Mouse (Mus musculus): ENCODE measurements at regions not wholly inside any gene's neighbourhood (a gene's known extent, or its start where the extent isn't known, plus 50 kb on each side); places are given as distances from the start of the nearest gene placed in this dataset.

GRCm38 (mm10) chr19:56189185-56189584 is 97.8 kb upstream of the Habp2 start:
- no peak for TF ChIP-seq SRF (IDR thresholded peaks at IDR 0.05; ENCODE audit: control insufficient read depth, insufficient read length, low read depth)
- TF ChIP-seq TCF3 (IDR thresholded peaks at IDR 0.05; ENCODE audit: insufficient read length, low read depth): no peak
- no peak for TF ChIP-seq REST (IDR thresholded peaks at IDR 0.05; ENCODE audit: insufficient read depth, insufficient read length)
- TF ChIP-seq POLR2AphosphoS2 (IDR thresholded peaks at IDR 0.05; ENCODE audit: insufficient read length, low read depth): no peak
- TF ChIP-seq MYOD1 (IDR thresholded peaks at IDR 0.05; ENCODE audit: control insufficient read depth in 1 of 3, insufficient read length in 2 of 3, low read depth in 2 of 3): no peak
- no peak for TF ChIP-seq TCF12 (IDR thresholded peaks at IDR 0.05; ENCODE audit: insufficient read depth, poor library complexity, severe bottlenecking)
- no peak for TF ChIP-seq MAX (IDR thresholded peaks at IDR 0.05; ENCODE audit: low read depth)
- no peak for TF ChIP-seq CEBPB (IDR thresholded peaks at IDR 0.05; ENCODE audit: insufficient read depth, poor library complexity, severe bottlenecking)
- no peak for TF ChIP-seq MYOG (IDR thresholded peaks at IDR 0.05; ENCODE audit: control insufficient read depth in 1 of 3, insufficient read depth in 1 of 3, insufficient read length in 2 of 3, low read depth in 2 of 3)
- TF ChIP-seq POLR2A (IDR thresholded peaks at IDR 0.05; ENCODE audit: insufficient read length, low read depth): no peak
- no peak for TF ChIP-seq USF1 (IDR thresholded peaks at IDR 0.05; ENCODE audit: low read depth)
- no peak for TF ChIP-seq E2F4 (IDR thresholded peaks at IDR 0.05; ENCODE audit: insufficient read depth)
- H3K79me2 ChIP-seq (ENCODE audit: control insufficient read depth, insufficient read depth): no peaks in the 10 kb centered on the region
- H3K4me3 ChIP-seq: no peak overlapping the region
- no peaks in the 10 kb centered on the region for H3K36me3 ChIP-seq (ENCODE audit: control insufficient read depth, insufficient read depth)
- H3K4me2 ChIP-seq (ENCODE audit: low read depth): no peak overlapping the region
- no peaks in the 10 kb centered on the region for H3K27me3 ChIP-seq (ENCODE audit: control insufficient read depth, insufficient read depth, insufficient read length)
- no peak overlapping the region for H3ac ChIP-seq (ENCODE audit: control insufficient read depth, insufficient read length)

DNA sequence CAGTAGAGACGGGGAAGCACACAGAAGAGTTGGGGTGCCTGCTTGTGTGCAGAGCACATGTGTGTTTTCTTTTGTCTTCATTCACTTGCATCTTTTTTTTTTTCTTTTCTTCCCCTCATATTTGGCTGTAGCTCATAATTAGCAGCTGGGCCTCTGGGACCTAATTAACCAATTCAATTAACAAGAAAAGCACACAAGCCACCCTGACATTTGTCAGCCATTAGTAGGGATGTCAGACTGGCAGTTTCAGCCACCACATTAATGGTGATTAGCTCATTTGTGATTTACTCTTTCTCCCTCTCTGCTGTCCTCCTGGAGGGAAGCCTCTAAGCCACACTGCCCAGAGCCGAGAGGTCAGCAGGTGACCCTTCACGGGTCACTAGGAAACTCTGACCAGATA is 96.7 kb upstream of the Habp2 start:
- TF ChIP-seq TCF3 (IDR thresholded peaks at IDR 0.05; ENCODE audit: insufficient read length, low read depth) (no peak), MAX (IDR thresholded peaks at IDR 0.05; ENCODE audit: low read depth) (no peak), SRF (IDR thresholded peaks at IDR 0.05; ENCODE audit: control insufficient read depth, insufficient read length, low read depth) (no peak), TCF12 (IDR thresholded peaks at IDR 0.05; ENCODE audit: insufficient read depth, poor library complexity, severe bottlenecking) (no peak), USF1 (IDR thresholded peaks at IDR 0.05; ENCODE audit: low read depth) (no peak), E2F4 (IDR thresholded peaks at IDR 0.05; ENCODE audit: insufficient read depth) (no peak), MYOD1 (IDR thresholded peaks at IDR 0.05; ENCODE audit: control insufficient read depth in 1 of 3, insufficient read length in 2 of 3, low read depth in 2 of 3) (no peak), REST (IDR thresholded peaks at IDR 0.05; ENCODE audit: insufficient read depth, insufficient read length) (no peak), POLR2A (IDR thresholded peaks at IDR 0.05; ENCODE audit: insufficient read length, low read depth) (no peak), CEBPB (IDR thresholded peaks at IDR 0.05; ENCODE audit: insufficient read depth, poor library complexity, severe bottlenecking) (no peak), POLR2AphosphoS2 (IDR thresholded peaks at IDR 0.05; ENCODE audit: insufficient read length, low read depth) (no peak), MYOG (IDR thresholded peaks at IDR 0.05; ENCODE audit: control insufficient read depth in 1 of 3, insufficient read depth in 1 of 3, insufficient read length in 2 of 3, low read depth in 2 of 3) (no peak)

GRCm38 (mm10) chr19:56198474-56199236 is 88.3 kb upstream of the Habp2 start:
- Histone ChIP-seq H3K4me2 (ENCODE audit: low read depth) (no peak overlapping the region), H3K4me3 (no peak overlapping the region), H3K36me3 (ENCODE audit: control insufficient read depth, insufficient read depth) (no peaks in the 10 kb centered on the region), H3K27me3 (ENCODE audit: control insufficient read depth, insufficient read depth, insufficient read length) (no peaks in the 10 kb centered on the region), H3ac (ENCODE audit: control insufficient read depth, insufficient read length) (no peak overlapping the region), H3K79me2 (ENCODE audit: control insufficient read depth, insufficient read depth) (no peaks in the 10 kb centered on the region)
- TF ChIP-seq MAX (IDR thresholded peaks at IDR 0.05; ENCODE audit: low read depth): no peak
- no peak for TF ChIP-seq TCF3 (IDR thresholded peaks at IDR 0.05; ENCODE audit: insufficient read length, low read depth)
- no peak for TF ChIP-seq CEBPB (IDR thresholded peaks at IDR 0.05; ENCODE audit: insufficient read depth, poor library complexity, severe bottlenecking)
- no peak for TF ChIP-seq MYOG (IDR thresholded peaks at IDR 0.05; ENCODE audit: control insufficient read depth in 1 of 3, insufficient read depth in 1 of 3, insufficient read length in 2 of 3, low read depth in 2 of 3)
- TF ChIP-seq SRF (IDR thresholded peaks at IDR 0.05; ENCODE audit: control insufficient read depth, insufficient read length, low read depth): no peak
- TF ChIP-seq TCF12 (IDR thresholded peaks at IDR 0.05; ENCODE audit: insufficient read depth, poor library complexity, severe bottlenecking): no peak
- no peak for TF ChIP-seq POLR2AphosphoS2 (IDR thresholded peaks at IDR 0.05; ENCODE audit: insufficient read length, low read depth)
- TF ChIP-seq E2F4 (IDR thresholded peaks at IDR 0.05; ENCODE audit: insufficient read depth): no peak
- TF ChIP-seq USF1 (IDR thresholded peaks at IDR 0.05; ENCODE audit: low read depth): no peak
- no peak for TF ChIP-seq POLR2A (IDR thresholded peaks at IDR 0.05; ENCODE audit: insufficient read length, low read depth)
- TF ChIP-seq REST (IDR thresholded peaks at IDR 0.05; ENCODE audit: insufficient read depth, insufficient read length): no peak
- no peak for TF ChIP-seq MYOD1 (IDR thresholded peaks at IDR 0.05; ENCODE audit: control insufficient read depth in 1 of 3, insufficient read length in 2 of 3, low read depth in 2 of 3)

More for the DNA sequence above, 96.7 kb upstream of the Habp2 start:
- no peaks in the 10 kb centered on the region for H3K36me3 ChIP-seq (ENCODE audit: control insufficient read depth, insufficient read depth)
- H3K4me2 ChIP-seq (ENCODE audit: low read depth): no peak overlapping the region
- H3K27me3 ChIP-seq (ENCODE audit: control insufficient read depth, insufficient read depth, insufficient read length): no peaks in the 10 kb centered on the region
- no peak overlapping the region for H3ac ChIP-seq (ENCODE audit: control insufficient read depth, insufficient read length)
- H3K4me3 ChIP-seq: no peak overlapping the region
- H3K79me2 ChIP-seq (ENCODE audit: control insufficient read depth, insufficient read depth): no peaks in the 10 kb centered on the region

- no peaks in the 10 kb centered on the region for H3K79me2 ChIP-seq (ENCODE audit: control insufficient read depth, insufficient read depth)
- H3K4me2 ChIP-seq (ENCODE audit: low read depth): no peak overlapping the region
- H3K4me3 ChIP-seq: no peak overlapping the region
- no peak for TF ChIP-seq USF1 (IDR thresholded peaks at IDR 0.05; ENCODE audit: low read depth)
- no peak for TF ChIP-seq TCF3 (IDR thresholded peaks at IDR 0.05; ENCODE audit: insufficient read length, low read depth)
- TF ChIP-seq SRF (IDR thresholded peaks at IDR 0.05; ENCODE audit: control insufficient read depth, insufficient read length, low read depth): no peak
- TF ChIP-seq E2F4 (IDR thresholded peaks at IDR 0.05; ENCODE audit: insufficient read depth): no peak
- TF ChIP-seq MAX (IDR thresholded peaks at IDR 0.05; ENCODE audit: low read depth): no peak
- no peak for TF ChIP-seq POLR2AphosphoS2 (IDR thresholded peaks at IDR 0.05; ENCODE audit: insufficient read length, low read depth)
- no peak for TF ChIP-seq TCF12 (IDR thresholded peaks at IDR 0.05; ENCODE audit: insufficient read depth, poor library complexity, severe bottlenecking)
- no peak for TF ChIP-seq MYOG (IDR thresholded peaks at IDR 0.05; ENCODE audit: control insufficient read depth in 1 of 3, insufficient read depth in 1 of 3, insufficient read length in 2 of 3, low read depth in 2 of 3)
- no peak for TF ChIP-seq POLR2A (IDR thresholded peaks at IDR 0.05; ENCODE audit: insufficient read length, low read depth)
- no peak for TF ChIP-seq REST (IDR thresholded peaks at IDR 0.05; ENCODE audit: insufficient read depth, insufficient read length)
- no peak for TF ChIP-seq MYOD1 (IDR thresholded peaks at IDR 0.05; ENCODE audit: control insufficient read depth in 1 of 3, insufficient read length in 2 of 3, low read depth in 2 of 3)
- no peak for TF ChIP-seq CEBPB (IDR thresholded peaks at IDR 0.05; ENCODE audit: insufficient read depth, poor library complexity, severe bottlenecking)
- H3K27me3 ChIP-seq (ENCODE audit: control insufficient read depth, insufficient read depth, insufficient read length): no peaks in the 10 kb centered on the region
- H3ac ChIP-seq (ENCODE audit: control insufficient read depth, insufficient read length): no peak overlapping the region
- no peaks in the 10 kb centered on the region for H3K36me3 ChIP-seq (ENCODE audit: control insufficient read depth, insufficient read depth)
Measured at GRCm38 (mm10) chr19:56199401-56200150, 87.4 kb upstream of the Habp2 start.

Data from myocyte (in vitro differentiated cells).